Mouse (Mus musculus): ENCODE measurements at regions not wholly inside any gene's neighbourhood (a gene's known extent, or its start where the extent isn't known, plus 50 kb on each side); places are given as distances from the start of the nearest gene placed in this dataset.

GRCm38 (mm10) chr12:39302213-39302591 is 523.0 kb downstream of the Etv1 start:
- TF ChIP-seq GATA1 (IDR thresholded peaks at IDR 0.05; ENCODE audit: borderline replicate concordance, low read length), result no peak
- no peak for TF ChIP-seq FLI1 (IDR thresholded peaks at IDR 0.05; ENCODE audit: low read length)

All from megakaryocyte, embryonic 14.5 days (primary cell).